Mouse (Mus musculus): ENCODE data around the gene Arhgef40.
A peak's percentile ranks its signal among the peaks of the same experiment; 100 is the strongest.

Gene Arhgef40

GRCm38 (mm10) chr14:52003981-52004495, 19.5 kb downstream of the Arhgef40 start:
- no peak for DNase-seq

DNA sequence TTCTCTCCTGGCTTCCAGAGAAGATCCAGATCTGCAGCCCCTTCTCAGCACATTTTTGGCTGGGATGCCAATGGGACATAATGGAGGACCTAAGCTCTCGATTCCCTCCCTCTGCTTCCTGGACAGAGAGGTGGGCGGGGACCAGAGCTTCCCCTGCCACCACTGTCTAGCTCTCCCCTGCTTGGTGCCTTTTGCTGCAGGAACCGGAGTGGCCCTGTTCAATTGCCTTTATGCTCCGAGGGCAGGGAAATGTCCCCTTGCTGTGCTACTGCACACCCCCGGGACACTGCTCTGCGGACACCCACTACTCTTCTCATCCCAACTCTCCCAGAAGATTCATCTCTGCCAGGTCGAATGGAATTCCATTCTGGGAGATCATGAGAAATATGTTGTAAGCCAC, 20.6 kb downstream of the Arhgef40 start:
- no peak for DNase-seq

- no peak for DNase-seq
Measured at GRCm38 (mm10) chr14:52005616-52006015, 21.1 kb downstream of the Arhgef40 start.

DNA sequence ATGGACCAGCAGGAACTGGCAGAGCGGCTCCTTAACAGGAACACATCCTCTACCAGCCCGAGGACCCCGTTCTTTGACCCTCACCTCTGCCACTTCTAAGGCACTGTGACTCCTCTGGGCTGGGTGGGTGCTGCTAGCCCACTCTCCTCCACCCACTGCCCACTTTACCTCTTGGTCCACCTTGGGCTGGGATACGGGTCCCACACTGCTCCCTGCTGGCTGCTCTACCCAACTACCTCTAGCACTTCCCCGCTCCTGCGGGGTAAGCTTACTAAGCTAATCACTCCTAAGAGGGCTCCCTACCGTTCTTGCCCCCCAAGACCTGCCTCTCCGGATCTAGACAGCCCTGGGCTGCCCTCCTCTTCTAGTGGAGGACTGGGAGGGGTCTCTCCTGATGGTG, 21.7 kb downstream of the Arhgef40 start:
- DNase-seq = peak; percentile 57 to 67

GRCm38 (mm10) chr14:52006771-52007170, 22.3 kb downstream of the Arhgef40 start:
- no peak for DNase-seq

DNA sequence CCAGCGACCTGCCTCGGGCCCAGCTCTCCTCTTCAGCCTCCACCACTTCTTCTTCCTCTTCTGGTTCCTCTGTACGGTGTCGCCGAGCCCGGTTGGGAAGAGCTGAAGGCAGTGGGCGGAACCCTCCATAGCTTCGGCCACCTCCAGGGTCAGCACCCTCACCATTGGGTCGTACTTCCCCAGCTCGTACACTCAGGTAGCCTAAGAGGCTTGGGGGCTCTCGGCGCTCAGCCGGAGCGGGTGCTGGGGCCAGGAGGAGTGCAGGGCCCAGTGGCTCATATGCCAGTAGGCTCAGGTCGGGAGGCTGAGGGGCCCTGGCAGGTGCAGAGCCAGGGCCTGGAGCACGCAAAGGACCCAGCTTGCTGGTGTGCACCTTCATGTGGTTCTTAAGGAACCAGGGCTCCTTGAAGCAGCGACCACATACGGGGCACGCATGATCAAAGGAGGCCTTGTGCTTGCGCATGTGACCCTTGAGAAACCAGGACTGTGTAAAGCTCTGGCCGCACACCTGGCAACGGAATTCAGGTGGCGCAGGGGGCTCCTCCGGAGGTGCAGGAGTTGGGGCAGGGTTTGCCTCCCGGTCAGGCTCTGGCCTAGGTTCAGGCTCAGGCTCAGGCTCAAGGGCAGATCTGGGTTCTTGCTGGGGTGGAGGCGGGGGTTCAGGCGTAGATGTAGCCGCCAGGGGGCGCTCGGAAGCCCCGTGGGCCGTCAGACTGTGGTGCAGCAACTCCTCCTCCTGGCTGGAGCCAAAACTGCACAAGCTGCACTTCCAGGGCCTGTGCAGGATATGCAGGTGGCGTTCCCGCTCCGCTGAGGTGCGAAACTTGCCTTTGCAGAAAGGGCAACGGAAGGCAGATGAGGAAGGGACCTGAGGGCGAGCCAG, 24.0 kb downstream of the Arhgef40 start:
- peak; percentile 95 for DNase-seq

GRCm38 (mm10) chr14:52009361-52009760, 24.8 kb downstream of the Arhgef40 start:
- no peak for DNase-seq

GRCm38 (mm10) chr14:52009841-52010240, 25.3 kb downstream of the Arhgef40 start:
- no peak for DNase-seq

DNA sequence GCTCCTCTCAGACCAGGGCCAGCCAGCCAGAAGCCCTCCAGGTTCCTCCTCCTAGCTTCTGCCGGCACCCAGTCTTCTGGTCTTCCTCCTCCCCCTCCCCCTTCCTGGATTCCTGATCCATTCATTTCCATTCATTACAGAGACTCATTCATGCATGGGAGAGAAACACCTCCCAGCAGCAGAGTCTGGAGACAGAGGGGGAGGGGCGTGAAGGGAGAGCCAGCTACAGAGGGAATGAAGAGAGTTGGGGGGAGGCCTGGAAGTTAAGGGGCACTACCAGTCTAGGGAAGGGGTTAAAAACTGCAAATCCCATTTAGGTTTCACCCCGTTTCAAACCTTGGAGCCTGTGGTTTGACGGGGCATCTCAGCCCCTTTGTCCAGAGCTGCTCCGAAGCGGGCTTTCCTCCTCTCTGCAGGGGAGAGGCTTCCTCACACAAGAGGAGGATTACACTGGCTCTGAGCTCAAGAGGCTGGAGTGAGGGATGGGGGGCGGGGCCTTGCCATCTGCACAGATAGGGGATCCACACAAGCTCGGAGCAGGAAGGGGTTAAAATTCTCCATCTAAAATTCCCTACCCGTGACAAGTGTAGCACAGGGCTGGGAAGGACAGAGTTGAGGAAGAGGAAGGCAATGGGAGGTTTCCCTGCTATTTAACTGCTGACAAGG, 26.1 kb downstream of the Arhgef40 start:
- DNase-seq = peak; percentile 78 to 86

DNA sequence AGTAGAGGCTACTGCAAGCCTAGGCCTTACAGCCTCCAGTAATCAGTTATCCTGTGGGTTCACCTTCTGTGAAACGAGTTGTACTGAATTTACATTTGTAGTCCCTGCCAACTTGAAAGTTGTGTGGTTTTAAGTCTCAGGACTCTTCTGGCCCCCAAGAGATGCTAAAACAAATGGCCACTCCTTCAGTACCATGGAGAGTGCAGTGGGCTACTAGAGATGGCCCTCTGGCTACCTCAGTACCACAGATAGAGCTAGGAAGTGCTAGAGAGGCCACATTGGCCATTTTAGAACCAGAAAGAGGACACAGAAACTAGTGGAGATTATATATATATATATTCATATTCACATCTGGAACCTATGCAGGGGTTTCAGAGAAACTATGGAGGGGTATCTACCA, 27.2 kb downstream of the Arhgef40 start:
- DNase-seq = no peak

DNA sequence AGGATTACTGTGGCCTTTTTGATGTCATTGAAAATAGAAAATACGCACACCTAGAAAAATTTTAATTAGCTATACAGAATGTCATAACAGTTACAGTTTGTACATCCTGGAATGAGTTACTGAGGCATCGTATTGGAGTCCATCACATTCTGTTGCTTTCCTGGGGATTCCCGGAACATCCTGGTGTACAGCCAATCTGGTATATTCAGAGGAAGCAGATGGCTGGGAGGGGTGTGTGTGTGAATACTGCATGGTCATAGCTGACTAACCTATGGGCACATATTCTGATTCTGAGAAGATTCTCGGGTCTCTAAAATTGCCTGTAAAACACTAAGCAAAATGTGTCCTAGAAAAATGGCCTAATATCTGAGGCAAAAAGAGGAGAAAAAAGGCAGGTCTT, 27.6 kb downstream of the Arhgef40 start:
- DNase-seq = no peak

GRCm38 (mm10) chr14:52012553-52012952, 28.0 kb downstream of the Arhgef40 start:
- DNase-seq = no peak

DNA sequence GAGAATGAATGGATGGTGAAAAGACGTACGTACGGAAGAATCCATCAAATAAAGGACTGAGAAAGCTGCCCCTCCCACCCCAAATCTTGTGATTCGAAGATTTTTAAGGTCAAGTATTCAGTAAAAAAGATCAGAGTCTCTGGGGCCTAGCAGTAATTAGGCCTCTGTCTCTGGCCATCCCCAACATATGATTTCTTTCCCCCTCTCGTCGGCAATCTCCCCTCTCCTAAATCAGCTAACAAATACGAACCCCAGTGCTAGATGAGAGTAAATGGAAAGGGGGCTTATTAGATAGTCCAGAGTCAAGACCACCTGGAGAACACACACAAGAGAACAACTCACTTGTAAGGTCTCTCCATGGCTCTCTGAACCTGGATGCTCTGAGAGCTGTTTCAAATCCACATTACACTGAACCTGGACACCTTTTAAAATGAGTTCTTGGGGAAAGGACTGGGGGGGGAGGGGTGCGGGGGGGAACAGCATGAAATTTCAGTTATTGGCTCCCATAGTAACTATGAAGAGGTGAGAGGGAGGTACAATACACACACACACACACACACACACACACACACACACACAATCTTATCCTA, 28.6 kb downstream of the Arhgef40 start:
- DNase-seq = no peak

GRCm38 (mm10) chr14:52013771-52014219, 29.3 kb downstream of the Arhgef40 start:
- peak; percentile 64 to 70 for DNase-seq

- DNase-seq = no peak
Measured at GRCm38 (mm10) chr14:52014271-52014760, 29.8 kb downstream of the Arhgef40 start.

- DNase-seq = peak; percentile 74 to 83
Measured at GRCm38 (mm10) chr14:52014761-52015311, 30.3 kb downstream of the Arhgef40 start.

GRCm38 (mm10) chr14:52015445-52016100, 31.1 kb downstream of the Arhgef40 start, which contains the start of gene Tmem253:
Tmem253 (plus strand) TSS chr14:52015658.
- DNase-seq = no peak

- peak in 1 of 2 experiments; percentile 38 for DNase-seq
Measured at GRCm38 (mm10) chr14:52016625-52017405, 32.3 kb downstream of the Arhgef40 start.

GRCm38 (mm10) chr14:52017662-52018061, 33.1 kb downstream of the Arhgef40 start:
- DNase-seq = no peak

DNA sequence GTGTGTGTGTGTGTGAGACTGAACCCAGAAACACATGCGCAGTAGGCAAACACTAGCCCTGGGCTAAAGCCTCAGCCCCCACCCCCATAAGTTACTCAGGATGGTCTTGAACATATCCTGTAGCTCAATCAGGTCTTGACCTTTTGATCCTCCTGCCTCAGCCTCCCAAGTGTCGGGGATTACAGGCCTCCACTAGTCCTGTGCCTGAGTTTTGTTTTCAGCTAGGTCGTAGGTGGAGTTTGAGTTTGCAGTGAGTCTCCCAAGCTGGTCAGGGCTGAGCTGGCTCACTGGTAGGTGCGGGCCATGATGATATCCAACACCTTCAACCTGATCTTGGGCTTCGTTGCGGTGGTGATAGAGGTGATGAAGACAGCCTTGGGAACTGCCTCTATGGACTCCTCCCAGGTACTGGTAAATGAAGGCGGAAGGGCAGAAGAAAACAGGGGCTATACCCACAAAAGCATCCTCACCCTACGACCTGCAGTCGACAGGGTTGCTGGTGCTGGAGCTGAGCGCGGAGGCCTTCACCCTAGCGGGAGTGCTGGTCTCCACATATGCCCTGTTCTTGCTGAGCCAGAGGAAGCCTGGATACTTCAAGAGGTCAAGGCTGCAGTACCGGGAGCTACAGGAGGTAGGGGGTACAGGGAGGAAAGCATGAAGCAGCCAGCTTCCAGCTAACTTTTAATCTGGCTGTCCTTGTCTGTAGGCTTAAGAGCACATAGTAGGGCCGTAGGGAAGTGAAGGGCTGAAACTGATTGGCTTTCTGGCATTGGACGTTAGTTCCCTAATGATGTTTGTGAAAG, 33.9 kb downstream of the Arhgef40 start:
- no peak for DNase-seq
